Mouse (Mus musculus): Measurements from ENCODE around the gene Hsdl1.

The Hsdl1 gene

DNA sequence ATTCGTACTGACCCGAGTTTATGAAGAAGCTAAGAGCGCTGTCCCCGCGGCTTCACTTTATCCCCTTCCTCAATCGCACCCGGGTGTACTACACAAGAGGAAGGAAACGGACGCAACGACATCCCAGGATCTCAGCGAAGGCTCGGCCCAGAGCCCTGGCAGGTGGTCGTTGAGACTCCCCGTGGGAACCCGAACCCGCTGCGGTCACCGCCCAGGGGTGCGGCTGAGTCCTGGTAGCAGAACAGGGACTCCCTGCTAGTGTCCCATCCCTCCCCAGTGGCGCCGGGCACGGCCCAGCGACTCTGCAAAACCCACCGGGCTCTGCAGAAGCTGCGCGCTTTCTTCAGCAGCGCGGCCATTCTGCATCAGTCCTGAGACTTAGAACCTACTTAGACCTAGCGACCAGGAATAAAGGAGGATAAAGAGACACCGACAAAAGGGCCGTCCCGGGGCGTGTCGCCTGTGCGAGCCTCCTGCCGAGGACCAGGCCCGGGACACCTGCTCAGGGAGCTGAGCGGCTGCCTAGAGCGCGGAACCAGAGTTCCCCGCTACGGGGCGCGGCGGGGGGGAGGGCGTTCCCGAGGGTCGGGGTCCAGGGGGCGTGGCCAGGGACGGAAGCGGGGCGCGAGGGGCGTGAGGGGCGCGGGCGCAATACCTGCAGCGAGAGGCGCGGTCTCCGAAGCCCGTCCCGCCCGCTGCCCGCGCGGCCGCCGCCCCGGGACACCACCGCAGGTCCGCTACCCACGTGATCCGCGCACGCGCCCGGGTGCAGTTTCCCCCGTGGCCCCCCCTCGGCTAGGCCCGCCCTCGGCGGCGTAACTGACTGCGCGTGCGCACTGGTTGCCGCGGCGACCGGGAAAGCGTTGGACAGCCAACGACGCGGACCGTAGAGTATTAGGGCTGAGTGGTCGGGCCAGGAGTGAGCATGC, at the start of gene Hsdl1, which contains the start of gene Dnaaf1:
Gene Hsdl1, minus strand, starts transcription at position 747 of the 929 bp plus-strand sequence.
Gene Dnaaf1, plus strand, starts transcription at position 799 of the 929 bp plus-strand sequence.
- DNase-seq (ENCODE audit: low spot score in 2 of 2): peak; percentile 89 to 94

GRCm38 (mm10) chr8:119623744-119624143, 48.8 kb upstream of the Hsdl1 start:
- no peak for DNase-seq (ENCODE audit: low spot score in 2 of 2)

DNA sequence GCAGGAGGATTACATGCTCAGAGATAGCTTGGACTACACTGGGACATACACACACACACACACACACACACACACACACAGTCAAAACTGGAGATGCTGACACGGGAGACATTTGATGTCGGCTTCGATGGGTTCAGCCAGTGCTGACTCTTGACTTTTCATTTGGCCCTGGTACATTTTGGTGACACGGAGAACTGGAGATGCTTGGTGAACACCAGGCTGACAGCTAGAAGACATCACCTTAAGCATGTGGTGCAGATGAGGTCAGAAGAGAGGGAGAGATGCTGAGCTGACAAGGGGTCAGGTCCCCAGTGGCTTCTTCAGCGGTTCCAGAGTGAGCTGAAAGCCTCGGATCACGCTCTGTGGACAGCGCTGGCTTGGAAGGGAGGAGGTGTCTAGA, 48.1 kb upstream of the Hsdl1 start:
- no peak for DNase-seq (ENCODE audit: low spot score in 2 of 2)

DNA sequence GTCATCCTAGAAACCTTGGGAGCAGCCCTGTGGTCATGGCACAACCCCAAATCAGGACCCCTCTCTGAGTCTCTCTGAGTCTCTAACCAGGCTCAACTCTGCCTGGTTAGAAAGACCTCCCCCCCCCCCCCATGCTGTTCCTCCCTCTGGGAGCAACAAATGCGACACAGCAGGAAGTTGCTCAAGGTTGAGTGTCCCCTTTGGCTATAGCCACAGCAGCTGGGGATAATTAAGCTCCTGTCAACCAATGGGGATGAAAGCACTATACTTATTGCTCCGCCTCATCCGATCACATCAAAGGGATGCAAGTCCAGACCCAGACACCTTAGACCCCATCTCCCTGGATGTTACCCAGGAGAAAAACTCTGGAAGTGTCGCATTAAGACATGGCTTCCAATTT, 47.6 kb upstream of the Hsdl1 start:
- no peak for DNase-seq (ENCODE audit: low spot score in 2 of 2)

GRCm38 (mm10) chr8:119620848-119621465, 46.0 kb upstream of the Hsdl1 start:
- DNase-seq (ENCODE audit: low spot score in 2 of 2): no peak

DNA sequence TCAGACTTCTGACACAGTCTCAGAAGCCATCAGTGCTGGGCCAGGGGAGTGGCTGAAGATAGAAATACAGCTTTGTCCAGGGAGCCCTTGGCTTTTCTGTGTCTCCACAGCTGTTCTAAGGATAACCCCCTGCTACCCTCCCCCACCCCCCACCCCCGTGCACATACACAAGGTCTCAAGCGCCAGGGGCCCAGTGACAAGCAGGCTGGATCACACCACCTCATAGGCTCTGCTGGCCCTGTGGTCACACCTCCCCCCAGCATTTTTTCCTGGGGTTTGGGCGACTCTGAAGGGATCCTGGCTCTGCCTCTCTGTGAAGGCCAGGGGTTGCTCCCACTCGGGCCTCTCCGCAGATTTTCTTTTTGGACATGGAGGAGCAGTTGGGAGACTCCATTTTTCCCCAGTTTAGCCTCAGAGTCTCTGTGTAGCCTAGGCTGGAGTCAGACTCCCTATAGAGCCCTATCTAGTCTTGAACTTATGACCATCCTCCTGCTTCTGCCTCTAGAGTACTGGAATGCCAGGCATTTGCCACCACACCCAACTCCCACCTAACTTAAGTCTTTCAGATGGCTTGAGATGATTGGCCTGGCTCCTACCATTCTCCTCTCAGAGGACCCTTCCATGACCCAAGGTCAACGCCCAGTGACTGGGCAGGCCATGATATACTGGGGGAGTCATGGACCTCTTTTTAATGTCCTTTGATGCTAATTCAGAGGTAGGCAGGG, 45.3 kb upstream of the Hsdl1 start:
- no peak for DNase-seq (ENCODE audit: low spot score in 2 of 2)

- DNase-seq (ENCODE audit: low spot score in 2 of 2): no peak
Measured at GRCm38 (mm10) chr8:119618887-119619286, 43.9 kb upstream of the Hsdl1 start.

GRCm38 (mm10) chr8:119617586-119617985, 42.6 kb upstream of the Hsdl1 start:
- no peak for DNase-seq (ENCODE audit: low spot score in 2 of 2)

DNA sequence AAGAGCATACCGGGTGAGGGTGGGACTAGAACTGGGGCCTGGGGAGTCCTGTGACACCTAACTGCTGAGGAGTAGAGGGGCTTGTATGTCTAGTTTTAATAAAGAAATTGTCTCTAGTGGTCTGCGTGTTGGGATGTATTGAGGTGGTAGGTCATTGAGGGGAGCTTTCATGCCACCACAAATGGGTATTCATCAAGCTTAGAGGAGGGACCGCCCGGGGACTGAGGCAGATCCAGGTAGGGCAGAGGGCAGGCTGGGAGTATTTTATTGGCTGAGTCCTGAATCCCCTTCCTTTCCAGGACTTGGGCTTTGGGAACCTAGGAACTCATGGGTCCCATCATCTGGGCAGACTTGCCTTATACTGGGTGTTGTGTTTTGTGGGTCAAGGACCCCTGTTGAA, 41.8 kb upstream of the Hsdl1 start:
- no peak for DNase-seq (ENCODE audit: low spot score in 2 of 2)

GRCm38 (mm10) chr8:119616358-119616757, 41.4 kb upstream of the Hsdl1 start:
- DNase-seq (ENCODE audit: low spot score in 2 of 2): no peak

GRCm38 (mm10) chr8:119615096-119615495, 40.1 kb upstream of the Hsdl1 start:
- no peak for DNase-seq (ENCODE audit: low spot score in 2 of 2)

DNA sequence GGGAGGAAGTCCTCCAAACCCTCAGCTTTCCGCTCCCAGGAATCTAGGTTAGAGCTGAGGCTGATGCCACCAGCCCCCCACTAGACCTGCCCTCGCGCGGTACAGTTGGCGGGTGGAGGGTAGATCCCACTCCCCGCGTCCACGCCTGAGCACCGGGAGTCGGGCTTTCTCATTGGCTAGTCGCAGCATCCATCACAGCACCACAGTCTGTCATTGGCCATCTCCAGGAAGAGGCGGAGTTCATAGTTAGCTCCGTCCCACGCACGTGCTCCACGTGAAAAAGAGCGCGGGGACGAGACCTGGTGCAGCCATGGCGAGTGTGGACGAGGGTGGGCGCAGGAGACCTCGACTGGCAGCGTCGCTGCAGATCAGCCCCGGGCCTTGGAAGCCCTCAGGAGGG, 37.5 kb upstream of the Hsdl1 start, which contains the start of gene Adad2:
Gene Adad2, plus strand, starts transcription at position 277 of the 400 bp plus-strand sequence.
- no peak for DNase-seq (ENCODE audit: low spot score in 2 of 2)

DNA sequence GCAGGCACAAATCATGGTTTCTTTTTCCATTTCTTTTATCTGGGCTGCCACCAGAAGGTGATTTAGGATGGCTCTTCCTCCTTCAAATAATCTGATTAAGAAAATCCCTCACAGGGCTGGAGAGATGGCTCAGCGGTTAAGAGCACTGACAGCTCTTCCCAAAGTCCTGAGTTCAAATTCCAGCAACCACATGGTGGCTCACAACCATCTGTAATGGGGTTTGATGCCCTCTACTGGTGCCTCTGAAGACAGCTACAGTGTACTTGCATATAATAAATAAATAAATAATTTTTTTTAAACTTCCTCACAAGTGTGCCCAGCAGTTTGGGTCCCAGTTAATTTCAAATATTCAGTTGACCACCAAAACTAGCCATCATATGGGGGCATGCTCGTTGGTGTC, 31.2 kb upstream of the Hsdl1 start:
- no peak for DNase-seq (ENCODE audit: low spot score in 2 of 2)

DNA sequence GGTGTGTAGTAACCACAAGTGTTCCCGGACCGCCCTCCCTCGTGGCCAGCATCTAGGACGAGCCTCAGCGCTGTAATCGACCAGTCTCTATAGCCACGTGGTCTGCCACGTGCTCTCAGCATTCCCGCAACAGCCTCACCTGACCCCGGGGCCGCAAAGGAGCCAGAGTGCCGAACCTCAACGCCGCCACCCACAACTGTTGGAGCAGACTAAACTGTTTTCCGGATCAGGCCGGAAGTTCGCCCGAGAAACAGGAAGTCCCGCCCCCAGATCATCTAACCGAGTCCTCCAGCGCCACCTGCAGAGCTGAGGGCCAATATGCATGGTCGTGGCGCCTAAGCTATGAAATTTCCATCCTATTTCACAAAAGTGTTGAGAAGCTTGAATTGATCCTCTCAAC, 30.0 kb upstream of the Hsdl1 start, which contains the start of gene Taf1c:
Gene Taf1c, minus strand, starts transcription at position 227 of the 400 bp plus-strand sequence.
- DNase-seq (ENCODE audit: low spot score in 2 of 2): peak; percentile 80 to 87

DNA sequence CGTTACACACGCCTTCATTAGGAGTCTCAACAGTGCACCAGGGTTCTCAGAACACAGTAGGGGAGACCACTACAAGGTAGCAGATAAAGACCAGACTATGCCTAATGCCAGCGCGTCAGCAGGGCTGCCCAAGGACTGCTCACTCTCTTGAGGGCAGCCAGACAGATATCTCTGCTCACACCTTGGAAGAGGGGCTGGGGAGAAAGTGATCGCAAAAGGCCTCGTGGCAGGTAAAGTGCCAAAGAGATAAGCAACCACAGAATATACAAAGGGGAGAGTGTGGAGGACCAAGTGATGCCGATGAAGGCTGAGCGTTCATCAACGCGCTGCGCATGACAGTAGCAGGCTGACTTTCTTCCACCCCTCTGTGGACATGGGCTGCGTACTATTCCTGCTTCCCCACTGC, 29.4 kb upstream of the Hsdl1 start:
- DNase-seq (ENCODE audit: low spot score in 2 of 2): no peak

GRCm38 (mm10) chr8:119603771-119604170, 28.8 kb upstream of the Hsdl1 start:
- DNase-seq (ENCODE audit: low spot score in 2 of 2): no peak

DNA sequence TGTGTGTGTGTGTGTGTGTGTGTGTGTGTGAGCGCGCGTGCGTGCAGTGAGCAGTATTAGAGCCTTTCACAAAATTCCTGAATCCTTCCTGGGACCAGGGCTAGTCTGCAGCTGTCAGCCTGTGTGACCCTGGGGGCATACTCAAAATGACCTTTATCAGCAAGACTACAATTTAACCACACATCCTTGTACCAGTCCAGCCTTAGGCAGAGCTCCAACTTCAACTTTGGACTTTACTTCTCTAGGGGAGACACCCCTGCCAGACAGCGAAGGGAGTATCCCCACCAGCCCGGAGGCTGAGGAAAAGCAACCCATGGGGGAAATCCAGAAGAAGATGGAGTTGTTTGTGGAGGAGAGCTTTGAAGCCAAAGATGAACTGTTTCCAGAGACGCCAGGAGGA, 16.5 kb upstream of the Hsdl1 start:
- no peak for DNase-seq (ENCODE audit: low spot score in 2 of 2)

GRCm38 (mm10) chr8:119590348-119590747, 15.4 kb upstream of the Hsdl1 start:
- no peak for DNase-seq (ENCODE audit: low spot score in 2 of 2)

DNA sequence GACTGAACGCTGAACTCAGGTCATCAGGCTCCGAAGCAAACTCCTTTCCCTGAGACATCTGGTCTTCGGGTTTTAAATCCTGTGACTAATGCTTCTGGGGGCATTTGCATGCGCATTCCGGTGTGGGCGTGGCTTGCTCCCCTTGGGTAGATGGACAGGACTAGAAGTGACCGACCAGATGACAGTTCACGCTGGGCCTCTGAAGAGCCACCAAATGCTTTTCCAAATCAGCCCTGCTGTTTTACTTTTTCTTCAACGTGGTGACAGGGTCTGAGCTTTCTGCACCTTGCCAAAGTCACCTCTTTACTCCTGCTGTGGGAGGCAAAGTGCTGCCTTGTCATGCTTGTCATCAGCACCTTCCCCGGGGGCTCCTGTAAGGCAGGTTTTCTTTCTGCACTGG, 13.9 kb upstream of the Hsdl1 start:
- DNase-seq (ENCODE audit: low spot score in 2 of 2): no peak

GRCm38 (mm10) chr8:119588321-119588720, 13.3 kb upstream of the Hsdl1 start:
- DNase-seq (ENCODE audit: low spot score in 2 of 2): no peak

GRCm38 (mm10) chr8:119585901-119586300, 10.9 kb upstream of the Hsdl1 start:
- DNase-seq (ENCODE audit: low spot score in 2 of 2): no peak
